Mouse (Mus musculus): ENCODE measurements at regions not wholly inside any gene's neighbourhood (a gene's known extent, or its start where the extent isn't known, plus 50 kb on each side); places are given as distances from the start of the nearest gene placed in this dataset.
A peak's percentile ranks its signal among the peaks of the same experiment; 100 is the strongest.
"Not testable (repeated sequence)": the region's sequence is repeated elsewhere in the genome, so short reads cannot be mapped to it uniquely, and the experiment has no call there.

- DNase-seq, result no peak
These were observed 213.2 kb upstream of the Stxbp6 start for GRCm38 (mm10) chr12:45287759-45288158.

GRCm38 (mm10) chr12:45256309-45256708, 181.8 kb upstream of the Stxbp6 start:
- no peak for DNase-seq

DNA sequence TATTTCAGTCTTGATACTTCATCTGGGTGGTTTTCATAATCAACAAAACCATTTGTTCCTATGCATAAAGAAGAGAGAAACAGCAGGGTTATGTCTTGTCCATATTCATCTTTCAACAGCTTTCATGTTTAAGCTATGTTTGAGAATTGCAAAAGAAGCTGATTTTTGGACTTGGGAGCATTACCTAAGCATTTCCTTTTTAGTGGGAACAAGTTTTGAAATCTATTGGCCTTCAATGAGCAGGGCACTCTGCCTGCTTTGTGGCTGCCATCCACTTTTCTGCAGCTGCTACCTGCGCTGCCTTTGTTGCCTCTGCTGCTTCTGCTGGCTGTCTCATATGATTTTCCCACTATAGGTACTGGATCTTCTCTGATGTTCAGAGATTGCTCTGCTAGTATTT, 136.6 kb upstream of the Stxbp6 start:
- no peak for DNase-seq

- no peak for DNase-seq
These were observed 120.9 kb upstream of the Stxbp6 start for GRCm38 (mm10) chr12:45195304-45195920.

- DNase-seq, result peak; percentile 56
These were observed 112.6 kb upstream of the Stxbp6 start for GRCm38 (mm10) chr12:45187149-45187548.

DNA sequence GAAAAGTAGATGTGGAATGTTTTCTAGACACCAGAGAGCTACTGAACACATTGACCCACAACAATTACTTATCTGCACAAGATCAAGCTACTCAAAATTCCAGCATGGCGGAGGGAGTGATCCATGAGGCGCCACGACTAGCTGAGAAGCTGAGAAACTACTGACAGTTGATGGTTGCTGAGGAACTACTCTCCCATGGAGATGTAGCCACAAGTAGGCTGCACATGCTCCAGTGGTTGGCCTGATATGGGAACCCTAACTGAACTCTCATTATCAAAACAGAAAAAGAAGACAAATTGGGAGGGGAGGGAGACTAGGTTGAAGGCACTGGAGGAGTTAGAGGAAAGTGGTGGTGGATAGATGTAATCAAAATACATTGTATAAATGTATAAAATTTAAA, 110.0 kb upstream of the Stxbp6 start:
- no peak for DNase-seq

DNA sequence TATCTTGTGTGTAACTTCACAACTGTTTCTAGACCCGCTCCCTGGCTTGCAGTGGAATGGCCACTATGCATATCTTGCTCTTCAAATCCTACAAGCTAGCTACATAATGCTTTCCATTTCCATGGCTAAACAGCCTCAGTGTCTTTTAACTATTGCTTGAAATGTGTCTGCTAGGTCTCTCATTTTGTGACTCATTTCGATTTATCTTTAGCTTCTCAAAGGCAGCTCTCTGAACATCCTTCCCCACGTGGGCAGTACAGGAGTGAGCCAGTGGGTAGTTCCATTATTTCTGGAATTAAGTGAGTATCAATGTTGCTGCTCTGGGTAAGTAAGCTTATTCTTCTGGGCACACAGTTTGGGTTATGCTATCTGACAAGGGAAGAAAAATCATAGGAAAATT, 102.9 kb upstream of the Stxbp6 start:
- no peak for DNase-seq

- DNase-seq, result not testable (repeated sequence)
These were observed 100.8 kb upstream of the Stxbp6 start for GRCm38 (mm10) chr12:45175259-45175658.

- peak; percentile 88 for DNase-seq
These were observed 97.6 kb upstream of the Stxbp6 start for GRCm38 (mm10) chr12:45171927-45172642.

DNA sequence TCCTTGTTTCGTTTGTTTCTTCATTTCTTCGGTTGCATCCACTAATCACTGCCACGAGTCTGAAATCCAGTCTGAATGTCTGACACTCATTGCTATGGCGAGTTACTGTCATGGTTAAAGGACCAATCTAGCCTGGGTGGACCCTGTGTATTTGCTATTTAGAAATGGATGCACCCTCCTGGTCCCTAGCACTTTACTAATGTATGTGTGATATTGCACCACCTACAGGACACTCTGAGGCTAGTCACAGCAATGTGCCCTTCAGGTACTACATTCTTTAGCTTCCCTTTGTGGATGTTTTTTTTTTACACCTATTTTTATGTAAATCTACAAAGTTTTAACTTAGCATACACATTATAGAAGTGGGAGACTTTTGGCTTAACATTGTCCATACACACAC, 87.5 kb upstream of the Stxbp6 start:
- DNase-seq, result peak; percentile 30

DNA sequence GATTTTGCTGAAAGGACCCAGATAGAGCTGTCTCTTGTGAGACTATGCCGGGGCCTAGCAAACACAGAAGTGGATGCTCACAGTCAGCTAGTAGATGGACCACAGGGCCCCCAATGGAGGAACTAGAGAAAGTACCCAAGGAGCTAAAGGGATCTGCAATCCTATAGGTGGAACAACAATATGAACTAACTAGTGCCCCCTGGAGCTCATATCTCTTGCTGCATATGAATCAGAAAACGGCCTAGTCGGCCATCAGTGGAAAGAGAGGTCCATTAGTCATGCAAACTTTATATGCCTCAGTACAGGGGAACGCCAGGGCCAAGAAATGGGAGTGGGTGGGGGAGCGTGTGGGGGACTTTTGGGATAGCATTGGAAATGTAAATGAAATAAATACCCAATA, 87.1 kb upstream of the Stxbp6 start:
- peak; percentile 17 for DNase-seq

- no peak for DNase-seq
These were observed 84.5 kb upstream of the Stxbp6 start for GRCm38 (mm10) chr12:45158986-45159385.

GRCm38 (mm10) chr12:45137438-45138018, 63.0 kb upstream of the Stxbp6 start:
- DNase-seq, result no peak

DNA sequence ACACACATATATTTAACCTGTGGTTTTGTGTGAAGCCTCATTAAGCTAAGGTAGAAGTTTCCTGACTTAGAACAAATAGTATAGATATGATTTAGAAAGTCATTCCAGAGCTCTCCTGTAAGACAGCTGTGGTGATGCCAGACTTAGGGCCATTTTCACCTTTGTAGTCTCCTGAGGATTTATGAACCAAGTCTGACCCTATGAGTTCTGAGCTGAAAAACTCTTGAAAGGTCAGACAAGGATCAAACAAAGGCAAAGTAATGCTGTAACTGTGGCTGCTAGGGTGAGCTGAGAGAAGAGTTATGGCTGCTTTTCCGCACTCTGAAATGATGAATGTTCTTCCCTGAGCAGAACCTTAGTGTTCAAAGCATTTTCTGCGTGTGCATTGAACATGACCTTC, 58.9 kb upstream of the Stxbp6 start:
- peak; percentile 17 for DNase-seq

GRCm38 (mm10) chr12:45131139-45131538, 56.6 kb upstream of the Stxbp6 start:
- no peak for DNase-seq

GRCm38 (mm10) chr12:45125866-45126265, 51.4 kb upstream of the Stxbp6 start:
- no peak for DNase-seq
